Mouse (Mus musculus) midbrain, embryonic 14.5 days (tissue): Measurements from ENCODE around the gene Lrba. TPM values are rescaled to one million over a fixed set of nuclear protein-coding genes. Genes with fewer than 3 reads are reported as not detected.

ENCODE experiments used
- ATAC-seq: fragments of 200-750 bp; cut with Nextera tagmentation; 2 replicates; pipeline ENCODE4 v1.8.0; 2017; ENCODE audit warnings: moderate number of reproducible peaks, moderate library complexity; ENCODE audit not compliant: low FRiP score, low TSS enrichment
- DNase-seq: peaks from one replicate; pipeline ENCODE4 v3.0.0-alpha.2; 2015
- H3K27ac ChIP-seq: fragments of 300-500 bp; sonication (generic); replicated peaks from 2 replicates; pipeline ENCODE4 v1.5.1; 2014; ENCODE audit warnings: mild to moderate bottlenecking, low read depth, low read length, moderate library complexity
- H3K27me3 ChIP-seq: fragments of 300-500 bp; sonication (generic); 2 replicates; pipeline ENCODE4 v1.6.1; 2014; ENCODE audit warnings: low read length, control low read depth, mixed read lengths; ENCODE audit not compliant: control insufficient read depth, insufficient read depth
- H3K36me3 ChIP-seq: fragments of 300-500 bp; sonication (generic); 2 replicates; pipeline ENCODE4 v1.6.1; 2014; ENCODE audit warnings: low read length, control low read depth; ENCODE audit not compliant: control insufficient read depth, insufficient read depth
- H3K4me1 ChIP-seq: fragments of 300-500 bp; sonication (generic); 2 replicates; pipeline ENCODE4 v1.6.1; 2014; ENCODE audit warnings: mild to moderate bottlenecking, antibody characterized with exemption, low read length, control low read depth; ENCODE audit not compliant: control insufficient read depth, insufficient read depth
- H3K4me2 ChIP-seq: fragments of 300-500 bp; sonication (generic); 2 replicates; pipeline ENCODE4 v1.6.1; 2014; ENCODE audit warnings: mild to moderate bottlenecking, low read length, moderate library complexity
- H3K4me3 ChIP-seq: fragments of 300-500 bp; sonication (generic); replicated peaks from 2 replicates; pipeline ENCODE4 v1.5.1; 2014; ENCODE audit warnings: low read depth, low read length
- H3K9ac ChIP-seq: fragments of 300-500 bp; sonication (generic); replicated peaks from 2 replicates; pipeline ENCODE4 v1.6.1; 2014; ENCODE audit warnings: mild to moderate bottlenecking, low read length, moderate library complexity
- H3K9me3 ChIP-seq: fragments of 300-500 bp; sonication (generic); 2 replicates; pipeline ENCODE4 v1.6.1; 2016; ENCODE audit warnings: low read length, control low read depth, mixed read lengths; ENCODE audit not compliant: control insufficient read depth
- WGBS: fragments of 180-500 bp; shearing (Covaris S2); extraction: QIAGEN DNeasy Blood & Tissue Kit; methylation state at CpG from one replicate; pipeline ENCODE4 v1.1.7; 2014; 5-methylcytosine and 5-hydroxymethylcytosine counted together
- polyA plus RNA-seq: library from polyadenylated mRNA; unstranded; fragments of >200 nt; fragmentation: Nextera tagmentation; extraction: Ambion mirVana; gene quantifications from 2 replicates; pipeline ENCODE4 v1.2.1, GENCODE M21; 2014

Gene Lrba
- polyA plus RNA-seq, 1 experiment from 2014 or later: 10.2 TPM

DNA sequence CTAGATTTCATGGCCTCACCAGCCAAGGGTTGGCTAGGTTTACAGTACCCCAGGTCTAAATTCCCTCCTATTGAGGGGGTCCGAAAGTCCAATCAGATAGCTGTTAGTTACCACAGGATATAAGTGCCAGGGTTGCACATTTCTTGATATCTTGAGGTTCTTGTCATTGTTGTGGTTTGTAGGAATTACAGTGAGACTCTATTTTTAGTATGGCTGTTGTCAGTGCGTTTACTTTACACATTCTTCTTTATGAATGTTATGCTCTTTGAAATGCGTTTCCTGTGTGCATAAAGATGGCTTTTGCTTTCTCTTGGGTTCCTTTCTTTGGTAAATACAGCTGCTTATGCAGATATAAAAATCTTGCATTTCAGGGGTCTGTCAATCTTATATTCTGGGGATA lies 237.1 kb downstream of the Lrba start:
- no peak for DNase-seq
- Histone ChIP-seq H3K9ac (no peak overlapping the region), H3K4me2 (no peak overlapping the region), H3K27ac (no peak overlapping the region), H3K27me3 (no peaks in the 10 kb centered on the region), H3K4me3 (no peak overlapping the region), H3K4me1 (no peaks in the 10 kb centered on the region), H3K36me3 (no peaks in the 10 kb centered on the region), H3K9me3 (no peaks in the 10 kb centered on the region)
- no peak for ATAC-seq
- WGBS: 93% methylated on average over 3 of the region's 3 CpGs

DNA sequence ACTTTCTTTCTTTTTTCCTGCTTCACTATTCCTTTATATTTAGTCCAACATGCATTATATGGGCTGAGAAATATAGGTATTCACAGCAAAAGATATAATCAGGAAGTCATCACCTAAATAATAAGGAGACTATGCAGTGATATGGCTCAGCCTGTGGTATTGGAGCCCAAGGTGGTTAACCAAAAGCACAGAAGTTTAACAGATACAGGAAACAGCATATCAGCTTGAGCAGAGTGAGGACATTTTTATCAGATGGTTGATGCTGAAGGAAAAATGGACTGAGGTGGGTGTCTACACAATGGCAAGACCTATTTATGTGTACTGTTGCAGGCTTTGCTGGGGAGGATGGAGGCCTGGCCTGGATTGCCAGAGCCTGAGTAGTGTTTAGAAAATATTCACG lies 265.5 kb downstream of the Lrba start:
- H3K9ac ChIP-seq: no peak overlapping the region
- no peaks in the 10 kb centered on the region for H3K9me3 ChIP-seq
- DNase-seq (no peak), ATAC-seq (no peak)
- no peak overlapping the region for H3K4me3 ChIP-seq
- H3K27me3 ChIP-seq: no peaks in the 10 kb centered on the region
- H3K27ac ChIP-seq: no peak overlapping the region
- H3K4me1 ChIP-seq: no peaks in the 10 kb centered on the region
- no peaks in the 10 kb centered on the region for H3K36me3 ChIP-seq
- 96% methylated on average over 1 of the region's 1 CpGs for WGBS
- no peak overlapping the region for H3K4me2 ChIP-seq

DNA sequence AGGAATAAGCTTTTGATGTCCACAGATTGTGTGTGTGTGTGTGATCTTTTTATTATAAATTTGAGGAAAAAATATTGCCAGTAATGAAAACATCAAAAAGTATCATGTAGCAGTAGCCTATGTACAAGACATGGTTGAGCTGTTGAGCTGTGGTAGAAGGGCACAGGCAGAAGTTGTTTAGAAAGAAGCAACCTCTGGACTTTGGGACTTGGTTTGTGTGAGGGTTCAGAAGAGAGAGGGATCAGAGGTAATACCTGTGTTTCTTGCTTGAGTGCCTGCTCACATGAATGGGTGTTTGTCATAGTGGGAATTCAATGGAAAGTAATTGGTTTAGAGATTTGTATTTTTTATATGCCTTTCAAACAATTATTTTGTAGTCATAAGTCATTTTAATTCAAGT lies 276.1 kb downstream of the Lrba start:
- H3K36me3 ChIP-seq: no peaks in the 10 kb centered on the region
- no peak overlapping the region for H3K27ac ChIP-seq
- no peaks in the 10 kb centered on the region for H3K4me1 ChIP-seq
- no peak for DNase-seq
- H3K9ac ChIP-seq: no peak overlapping the region
- H3K27me3 ChIP-seq: no peaks in the 10 kb centered on the region
- no peaks in the 10 kb centered on the region for H3K9me3 ChIP-seq
- H3K4me2 ChIP-seq: no peak overlapping the region
- no peak overlapping the region for H3K4me3 ChIP-seq
- no peak for ATAC-seq

DNA sequence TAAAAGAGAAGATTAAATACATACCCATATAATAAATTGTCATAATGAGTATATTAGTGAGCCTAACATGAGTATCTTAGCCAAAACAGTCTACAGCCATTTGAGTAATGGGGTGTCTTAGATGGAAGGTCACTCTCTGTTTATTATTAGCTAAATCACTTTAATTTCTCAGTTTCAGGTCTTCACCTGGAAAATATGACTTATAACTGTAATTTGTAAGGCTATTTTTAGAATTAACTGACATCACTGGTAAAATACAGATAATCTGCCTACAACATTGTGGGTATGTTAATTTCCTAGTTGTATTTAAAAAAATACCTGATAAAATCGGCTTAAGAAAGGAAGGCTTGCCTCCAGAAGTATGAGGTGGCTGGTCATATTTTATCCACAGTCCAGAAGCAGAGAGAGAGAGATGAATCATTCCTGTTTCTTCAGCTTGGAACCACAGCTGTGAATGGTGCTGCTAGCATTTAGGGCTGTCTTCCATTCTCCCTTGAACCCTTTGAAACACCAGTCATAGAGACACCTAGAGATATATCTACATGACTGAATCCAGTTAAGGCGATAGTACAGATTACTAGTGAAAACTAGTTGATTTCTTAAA lies 294.1 kb downstream of the Lrba start:
- no peaks in the 10 kb centered on the region for H3K9me3 ChIP-seq
- no peak overlapping the region for H3K4me3 ChIP-seq
- H3K27me3 ChIP-seq: no peaks in the 10 kb centered on the region
- ATAC-seq (no peak), DNase-seq (no peak)
- H3K4me1 ChIP-seq: no peaks in the 10 kb centered on the region
- H3K4me2 ChIP-seq: no peak overlapping the region
- WGBS: 94% methylated on average over 2 of the region's 2 CpGs
- no peaks in the 10 kb centered on the region for H3K36me3 ChIP-seq
- H3K27ac ChIP-seq: no peak overlapping the region
- no peak overlapping the region for H3K9ac ChIP-seq

DNA sequence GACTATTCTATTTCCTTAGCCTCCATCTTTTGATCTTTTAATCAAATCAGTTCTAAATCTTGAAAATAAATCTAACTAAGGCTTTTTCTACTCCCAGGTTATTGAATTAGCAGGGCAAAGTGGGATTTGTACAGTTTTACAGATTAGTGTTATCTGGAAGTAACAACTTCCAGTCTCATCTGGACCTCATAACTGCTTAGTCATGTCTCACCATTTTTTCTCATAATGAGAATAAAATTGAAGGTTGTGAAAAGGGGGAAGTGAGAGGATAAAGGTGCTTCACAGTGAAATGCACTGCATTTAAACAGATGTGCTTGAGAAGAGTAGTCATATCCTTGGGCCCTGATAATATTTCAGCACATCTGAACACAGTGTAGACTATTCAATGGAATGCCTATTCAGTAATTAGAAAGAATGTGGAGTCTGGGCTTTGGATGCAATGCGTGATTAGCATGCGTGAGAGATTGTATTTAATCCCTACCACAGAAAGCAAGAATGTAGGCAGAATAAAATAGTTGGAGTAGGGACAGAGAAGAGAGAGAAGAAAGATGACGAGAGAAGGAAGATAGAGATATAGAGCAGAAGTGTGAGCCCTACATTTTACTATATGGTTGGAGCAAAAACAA lies 298.5 kb downstream of the Lrba start:
- ATAC-seq: no peak
- no peak overlapping the region for H3K4me2 ChIP-seq
- no peak overlapping the region for H3K4me3 ChIP-seq
- H3K36me3 ChIP-seq: no peaks in the 10 kb centered on the region
- H3K9me3 ChIP-seq: no peaks in the 10 kb centered on the region
- H3K4me1 ChIP-seq: no peaks in the 10 kb centered on the region
- WGBS: 52% methylated on average over 3 of the region's 3 CpGs
- no peak overlapping the region for H3K27ac ChIP-seq
- H3K27me3 ChIP-seq: no peaks in the 10 kb centered on the region
- DNase-seq: no peak
- H3K9ac ChIP-seq: no peak overlapping the region

DNA sequence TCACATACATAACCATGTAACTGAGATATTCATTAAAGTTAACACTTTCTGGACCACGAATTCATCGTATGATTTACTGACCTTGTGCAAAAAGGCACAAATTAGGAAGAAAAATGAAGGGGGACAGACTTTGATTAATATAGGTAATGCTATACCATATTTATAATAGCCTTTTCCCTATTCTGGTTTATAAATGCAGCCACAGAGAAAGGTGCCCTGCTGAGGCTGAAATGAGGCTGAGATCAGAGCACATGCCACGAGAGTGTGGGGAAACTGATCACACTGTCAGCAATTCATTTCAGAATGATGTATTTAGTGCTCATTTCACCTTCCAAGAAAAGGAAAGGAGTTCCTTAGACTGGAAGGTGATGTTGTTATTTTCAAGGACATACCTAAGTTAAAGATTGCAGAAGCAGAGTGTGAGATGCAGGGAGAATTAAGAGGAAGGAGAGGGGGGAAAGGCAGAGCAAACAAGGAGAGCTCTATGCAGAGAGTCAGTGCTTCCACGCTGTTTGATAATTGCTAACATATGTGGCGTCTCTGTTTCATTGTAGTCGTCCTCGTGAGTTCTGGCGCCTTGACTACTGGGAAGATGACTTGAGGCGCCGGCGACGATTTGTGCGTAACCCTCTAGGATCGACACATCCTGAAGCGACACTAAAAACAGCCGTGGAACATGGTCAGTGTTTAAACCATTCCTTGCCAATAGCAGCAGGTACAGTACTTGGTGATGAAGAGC lies 307.2 kb downstream of the Lrba start:
- Histone ChIP-seq H3K36me3 (no peaks in the 10 kb centered on the region), H3K27ac (0 out of 2 replicates have a peak overlapping the region, but pooled peaks have one; percentile 28), H3K4me2 (0 out of 2 replicates have a peak overlapping the region, but pooled peaks have one; percentile 3), H3K9me3 (no peaks in the 10 kb centered on the region), H3K4me1 (no peaks in the 10 kb centered on the region), H3K9ac (no peak overlapping the region), H3K27me3 (no peaks in the 10 kb centered on the region), H3K4me3 (no peak overlapping the region)
- no peak for DNase-seq
- WGBS: 60% methylated on average over 16 of the region's 16 CpGs
- ATAC-seq: no peak

DNA sequence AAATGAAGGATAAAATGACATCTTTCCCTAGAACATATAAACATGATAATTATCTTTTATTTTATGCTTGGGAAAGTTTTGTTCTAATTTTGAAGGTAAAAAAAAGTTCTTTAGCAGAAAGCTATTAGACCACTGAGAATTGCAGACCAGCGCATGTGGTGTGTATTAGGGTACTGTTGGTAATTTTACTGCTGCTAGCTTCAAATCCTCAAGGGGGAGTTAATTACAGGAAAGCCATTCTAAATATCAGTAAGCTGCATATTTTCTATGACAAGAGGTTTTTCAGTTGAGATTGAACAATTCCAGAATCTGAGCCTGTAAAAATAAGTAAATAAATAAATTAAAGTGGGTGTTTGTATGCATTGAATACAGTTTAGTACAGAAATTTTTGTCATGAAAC lies 312.3 kb downstream of the Lrba start:
- no peak for DNase-seq
- Histone ChIP-seq H3K4me2 (no peak overlapping the region), H3K27me3 (no peaks in the 10 kb centered on the region), H3K4me3 (no peak overlapping the region), H3K4me1 (peaks cover 22% of the 10 kb centered on the region), H3K9ac (no peak overlapping the region), H3K27ac (no peak overlapping the region), H3K36me3 (no peaks in the 10 kb centered on the region), H3K9me3 (no peaks in the 10 kb centered on the region)
- no peak for ATAC-seq
- WGBS: 55% methylated on average over 1 of the region's 1 CpGs

DNA sequence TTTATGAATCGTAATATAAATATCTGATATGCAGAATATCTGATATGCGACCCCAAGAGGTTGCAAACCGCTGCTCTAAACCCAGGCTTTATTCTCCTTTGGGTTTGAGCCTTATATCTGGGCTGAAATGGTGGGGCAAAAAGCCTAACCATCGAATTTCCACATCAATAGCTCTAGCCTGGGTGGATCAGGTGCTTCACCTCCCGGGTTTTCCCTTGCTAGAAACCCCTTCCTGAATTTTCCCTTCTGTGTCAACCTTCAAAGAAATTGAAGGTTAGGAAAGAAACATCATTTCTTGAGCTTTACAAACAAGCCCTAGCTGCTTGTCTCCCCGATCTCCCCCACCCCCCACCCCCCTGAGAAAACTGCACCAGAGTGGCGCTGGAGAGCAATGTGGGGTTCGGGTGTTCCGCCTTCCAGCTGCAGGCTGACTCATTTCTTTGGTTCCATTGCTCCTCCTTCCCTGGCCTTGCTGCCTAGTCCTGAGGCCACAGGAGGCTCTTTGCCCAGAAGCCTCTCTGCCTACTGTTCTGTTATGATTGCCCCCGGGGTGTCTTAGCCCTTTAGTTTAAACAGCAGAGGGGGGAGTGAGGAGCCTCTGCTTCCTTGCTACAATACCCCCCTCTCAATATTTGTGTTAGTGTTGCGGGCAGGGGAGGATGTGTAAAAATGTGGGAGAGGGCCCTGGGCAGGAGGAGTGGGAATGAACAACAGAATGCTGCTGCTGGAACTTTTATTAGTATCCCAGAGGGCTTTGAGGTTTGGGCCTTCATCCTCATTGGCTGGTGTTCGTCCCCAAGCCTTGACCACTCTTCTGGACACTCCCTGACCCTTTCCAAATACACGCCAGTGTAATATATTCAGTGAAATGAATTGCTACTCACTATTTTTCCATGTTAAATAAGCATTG lies 314.4 kb downstream of the Lrba start:
- 11% methylated on average over 13 of the region's 13 CpGs for WGBS
- H3K4me1 ChIP-seq: peaks cover 27% of the 10 kb centered on the region
- H3K4me2 ChIP-seq: peak overlapping the region; percentile 42
- no peak overlapping the region for H3K4me3 ChIP-seq
- peak overlapping the region; percentile 62 for H3K27ac ChIP-seq
- H3K36me3 ChIP-seq: no peaks in the 10 kb centered on the region
- H3K9me3 ChIP-seq: no peaks in the 10 kb centered on the region
- H3K27me3 ChIP-seq: no peaks in the 10 kb centered on the region
- ATAC-seq (no peak), DNase-seq (peak; percentile 68)
- no peak overlapping the region for H3K9ac ChIP-seq
